Mouse (Mus musculus): ENCODE results near the gene Adra2c.

DNA sequence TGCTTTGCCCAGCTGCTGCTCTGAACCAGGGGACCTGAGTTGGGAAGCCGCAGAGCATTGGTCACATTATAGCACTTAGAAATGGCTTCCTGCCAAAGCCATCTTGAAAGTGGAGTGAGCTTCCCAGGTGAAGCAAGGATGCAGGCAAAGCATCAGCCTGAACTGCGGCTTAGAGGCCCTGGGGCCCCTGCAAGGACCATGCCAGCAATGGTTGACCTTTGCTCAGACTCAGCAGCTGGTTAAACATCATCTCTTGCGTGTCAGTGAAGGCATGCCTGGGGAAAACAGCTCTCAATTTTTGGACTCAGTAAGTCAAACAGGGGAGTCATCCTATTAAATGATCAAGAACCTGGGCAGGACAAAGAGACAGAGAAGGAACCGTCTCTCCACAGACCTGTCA, 40.4 kb upstream of the Adra2c start:
- no peak for TF ChIP-seq CTCF (IDR thresholded peaks at IDR 0.05)
- no peak for TF ChIP-seq POLR2A (IDR thresholded peaks at IDR 0.05; ENCODE audit: insufficient read depth, low read depth, low read length)

All from heart, adult 2 months (tissue).